Mouse (Mus musculus) central nervous system, embryonic 18 days (tissue): ENCODE data around the gene Soga3. TPM values are rescaled to one million over a fixed set of nuclear protein-coding genes. Genes with fewer than 3 reads are reported as not detected.

ENCODE experiments used
- polyA plus RNA-seq: library from polyadenylated mRNA; depleted of rRNA; stranded (reverse); fragments of >200 nt; gene quantifications from 2 replicates; pipeline ENCODE4 v1.2.3, GENCODE M21; 2012; rRNA removed

The Soga3 gene
- polyA plus RNA-seq: 72.5 and 77.8 TPM in 2 replicates

GRCm38 (mm10) chr10:29143566-29144335, at the start of gene Soga3:
Gene Soga3, plus strand, starts transcription at chr10:29143839.

GRCm38 (mm10) chr10:29198642-29199041, 55.0 kb downstream of the Soga3 start, which contains the start of gene Gm49353:
Gene Gm49353, plus strand, starts transcription at chr10:29198954.

GRCm38 (mm10) chr10:29211453-29211852, 67.8 kb downstream of the Soga3 start, which contains the start of gene 9330159F19Rik:
Gene 9330159F19Rik, plus strand, starts transcription at chr10:29211606.

Other genes with a start within 250 kb of the Soga3 start
- not detected in 2 replicates for gene 2310057J18Rik, start 157.5 kb upstream of the Soga3 start, polyA plus RNA-seq
- gene Gm49353, start 55.1 kb downstream of the Soga3 start, polyA plus RNA-seq: 18.0 and 20.8 TPM in 2 replicates
- 91.2 and 94.2 TPM in 2 replicates for gene 9330159F19Rik, start 67.8 kb downstream of the Soga3 start, polyA plus RNA-seq
- gene Echdc1, start 169.3 kb downstream of the Soga3 start, polyA plus RNA-seq: 17.9 and 21.6 TPM in 2 replicates
- 87.7 and 96.8 TPM in 2 replicates for gene Rnf146, start 218.6 kb downstream of the Soga3 start, polyA plus RNA-seq